Mouse (Mus musculus) heart, embryonic 12.5 days (tissue): ENCODE results near the gene Rab11fip3. TPM values are rescaled to one million over a fixed set of nuclear protein-coding genes. Genes with fewer than 3 reads are reported as not detected.

Experiments
- ATAC-seq: fragments of 200-750 bp; cut with Nextera tagmentation; 2 replicates; pipeline ENCODE4 v1.8.0; 2017; ENCODE audit warnings: moderate TSS enrichment, moderate library complexity; ENCODE audit not compliant: insufficient number of reproducible peaks, low FRiP score
- H3K27ac ChIP-seq: fragments of 300-500 bp; sonication (generic); 2 replicates; pipeline ENCODE4 v1.5.1; 2016; ENCODE audit warnings: mild to moderate bottlenecking, moderate library complexity; ENCODE audit not compliant: poor library complexity, severe bottlenecking
- H3K27me3 ChIP-seq: fragments of 300-500 bp; sonication (generic); replicated peaks from 2 replicates; pipeline ENCODE4 v1.6.1; 2016; ENCODE audit warnings: mild to moderate bottlenecking, moderate library complexity
- H3K36me3 ChIP-seq: fragments of 300-500 bp; sonication (generic); 2 replicates; pipeline ENCODE4 v1.6.1; 2016; ENCODE audit warnings: mild to moderate bottlenecking, moderate library complexity
- H3K4me1 ChIP-seq: fragments of 300-500 bp; sonication (generic); replicated peaks from 2 replicates; pipeline ENCODE4 v1.6.1; 2016; ENCODE audit warnings: mild to moderate bottlenecking
- H3K4me2 ChIP-seq: fragments of 300-500 bp; sonication (generic); 2 replicates; pipeline ENCODE4 v1.6.1; 2016; ENCODE audit warnings: mild to moderate bottlenecking, moderate library complexity
- H3K4me3 ChIP-seq: fragments of 300-500 bp; sonication (generic); 2 replicates; pipeline ENCODE4 v1.5.1; 2016; ENCODE audit warnings: mild to moderate bottlenecking
- H3K9ac ChIP-seq: fragments of 300-500 bp; sonication (generic); 2 replicates; pipeline ENCODE4 v1.6.1; 2016; ENCODE audit warnings: mild to moderate bottlenecking, moderate library complexity
- H3K9me3 ChIP-seq: fragments of 300-500 bp; sonication (generic); replicated peaks from 2 replicates; pipeline ENCODE4 v1.6.1; 2016; ENCODE audit warnings: mild to moderate bottlenecking, moderate library complexity
- WGBS: fragments of 180-500 bp; shearing (Covaris S2); methylation state at CpG from one replicate; pipeline ENCODE4 v1.1.7; 2016; 5-methylcytosine and 5-hydroxymethylcytosine counted together
- polyA plus RNA-seq: library from polyadenylated mRNA; unstranded; fragments of >200 nt; fragmentation: Nextera tagmentation; extraction: Ambion mirVana; gene quantifications from 2 replicates; pipeline ENCODE4 v1.2.1, GENCODE M21; 2016

The Rab11fip3 gene
- polyA plus RNA-seq, 1 experiment from 2014 or later, result 15.5 TPM

GRCm38 (mm10) chr17:25951803-25952623 is 117.3 kb downstream of the Rab11fip3 start, which contains the start of gene A930017K11Rik:
Gene A930017K11Rik, minus strand, starts transcription at chr17:25952565.
- H3K36me3 ChIP-seq, result no peaks in the 10 kb centered on the region
- H3K9ac ChIP-seq, result peak within 1 kb of the TSS; percentile 54
- H3K27ac ChIP-seq, result no peak within 1 kb of the TSS
- H3K27me3 ChIP-seq, result peaks cover 48% of the 10 kb centered on the region
- peak within 1 kb of the TSS; percentile 54 for H3K4me3 ChIP-seq
- H3K4me1 ChIP-seq, result peaks cover 19% of the 10 kb centered on the region
- 0 out of 2 replicates have a peak, but pooled peaks have one; percentile 27 for ATAC-seq
- under 1% methylated on average over 58 of the region's 58 CpGs for WGBS
- peak within 1 kb of the TSS; percentile 92 for H3K4me2 ChIP-seq
- no peaks in the 10 kb centered on the region for H3K9me3 ChIP-seq

DNA sequence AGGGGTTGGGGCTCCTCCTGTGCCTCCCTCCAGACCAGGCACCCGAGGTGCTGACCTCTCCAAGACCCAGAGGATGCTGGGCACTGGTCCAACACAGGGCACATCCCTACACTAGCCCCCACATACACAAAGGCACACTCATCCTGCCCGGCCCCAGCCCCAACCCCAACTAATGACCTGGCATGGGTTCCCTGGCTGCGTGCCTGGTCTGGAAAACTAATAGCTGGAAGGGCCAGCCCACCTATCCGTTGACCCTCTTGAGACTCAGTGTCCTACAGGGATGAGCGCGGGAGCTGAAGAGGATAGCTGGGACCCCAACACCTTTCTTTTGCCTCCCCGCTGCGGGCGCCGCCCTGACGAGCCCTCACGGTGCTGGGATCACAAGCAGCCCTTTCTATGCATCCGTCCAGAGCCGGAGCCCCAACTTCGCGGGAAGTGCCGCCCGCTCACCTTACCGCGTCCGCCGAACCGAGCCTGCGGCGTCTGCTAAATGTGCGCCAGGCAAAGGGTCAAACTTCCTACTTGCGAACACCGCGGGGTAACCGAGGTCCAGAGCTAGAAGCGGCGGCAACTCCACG is 118.0 kb downstream of the Rab11fip3 start:
- Histone ChIP-seq H3K4me1 (peaks cover 19% of the 10 kb centered on the region), H3K9me3 (no peaks in the 10 kb centered on the region), H3K27ac (no peak overlapping the region), H3K4me3 (peak overlapping the region; percentile 54), H3K36me3 (no peaks in the 10 kb centered on the region), H3K4me2 (peak overlapping the region; percentile 92), H3K9ac (peak overlapping the region; percentile 54), H3K27me3 (peaks cover 53% of the 10 kb centered on the region)
- ATAC-seq, result no peak
- under 1% methylated on average over 33 of the region's 33 CpGs for WGBS

DNA sequence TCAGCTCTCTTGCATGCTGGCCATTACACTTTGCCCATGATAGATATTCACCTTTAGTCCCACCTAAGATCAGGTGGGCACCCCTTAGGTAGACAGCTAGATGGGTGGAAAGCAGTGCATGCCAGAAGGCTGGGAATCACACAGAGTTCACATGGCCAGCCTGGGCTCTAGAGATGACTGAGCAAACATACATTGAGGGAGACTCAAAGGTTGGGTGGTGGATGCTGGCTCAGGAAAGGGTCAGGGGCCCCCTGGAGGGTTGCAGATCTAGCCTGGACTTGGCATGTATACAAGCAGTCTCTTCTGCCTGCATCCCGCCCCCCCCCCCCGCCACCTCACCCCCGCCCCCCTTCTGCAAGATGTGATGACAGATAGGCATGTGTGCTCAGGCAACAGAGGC is 118.6 kb downstream of the Rab11fip3 start:
- 18% methylated on average over 2 of the region's 3 CpGs for WGBS
- Histone ChIP-seq H3K9me3 (no peaks in the 10 kb centered on the region), H3K9ac (no peak overlapping the region), H3K4me3 (peak overlapping the region; percentile 54; the same call in 1 of the 2 replicates), H3K36me3 (no peaks in the 10 kb centered on the region), H3K27me3 (peaks cover 50% of the 10 kb centered on the region), H3K4me2 (peak overlapping the region; percentile 92), H3K4me1 (peaks cover 19% of the 10 kb centered on the region), H3K27ac (no peak overlapping the region)
- ATAC-seq, result no peak

- Histone ChIP-seq H3K9me3 (no peaks in the 10 kb centered on the region), H3K4me3 (no peak overlapping the region), H3K27ac (no peak overlapping the region), H3K4me1 (peaks cover 19% of the 10 kb centered on the region), H3K27me3 (peaks cover 50% of the 10 kb centered on the region), H3K9ac (no peak overlapping the region), H3K4me2 (no peak overlapping the region), H3K36me3 (no peaks in the 10 kb centered on the region)
- ATAC-seq, result no peak
- WGBS, result 74% methylated on average over 5 of the region's 5 CpGs
Measured at GRCm38 (mm10) chr17:25949981-25950380, 119.4 kb downstream of the Rab11fip3 start.

DNA sequence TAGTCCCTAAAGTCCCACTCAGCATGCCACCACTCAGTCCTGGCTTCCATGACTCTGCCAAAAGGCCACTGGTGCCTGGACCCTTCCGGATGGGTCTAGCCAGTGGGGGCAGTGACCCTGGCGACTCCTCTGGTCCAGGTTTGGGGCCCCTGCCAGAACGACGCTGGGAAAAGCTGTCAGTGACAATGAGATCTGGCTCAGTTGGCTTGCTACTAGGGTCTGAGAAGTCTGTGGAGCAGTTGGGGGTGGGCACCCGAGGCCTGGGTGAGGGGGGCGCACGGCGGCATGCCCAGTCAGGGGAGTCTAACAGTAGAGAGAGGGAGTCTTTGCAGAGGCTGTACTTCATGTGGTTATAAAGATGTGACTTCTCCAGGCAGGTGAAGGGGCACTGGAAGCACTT is 121.3 kb downstream of the Rab11fip3 start:
- 76% methylated on average over 8 of the region's 8 CpGs for WGBS
- H3K27me3 ChIP-seq, result peaks cover 40% of the 10 kb centered on the region
- no peak overlapping the region for H3K27ac ChIP-seq
- peaks cover 19% of the 10 kb centered on the region for H3K4me1 ChIP-seq
- H3K9me3 ChIP-seq, result no peaks in the 10 kb centered on the region
- no peak overlapping the region for H3K4me3 ChIP-seq
- ATAC-seq, result no peak
- H3K36me3 ChIP-seq, result no peaks in the 10 kb centered on the region
- no peak overlapping the region for H3K4me2 ChIP-seq
- no peak overlapping the region for H3K9ac ChIP-seq

DNA sequence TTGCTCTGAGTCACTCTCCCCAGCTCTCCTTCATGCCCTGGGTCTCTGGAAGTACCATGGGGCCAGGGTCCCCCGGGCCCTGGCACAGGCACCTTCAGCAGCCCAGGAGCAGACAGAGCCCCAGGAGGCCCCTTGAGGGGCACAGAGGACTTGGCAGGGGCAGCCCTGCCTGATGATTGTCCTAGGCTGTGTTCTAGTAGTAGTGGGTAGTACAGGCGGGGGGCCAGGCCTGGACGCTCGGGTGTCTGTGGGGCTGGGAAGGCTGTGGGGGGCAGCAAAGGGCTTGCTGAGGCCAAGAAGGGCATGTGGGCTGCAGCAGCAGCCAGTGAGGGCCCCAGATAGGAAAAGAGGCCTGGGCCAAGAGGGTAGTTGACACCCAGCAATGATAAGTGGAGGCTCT is 121.8 kb downstream of the Rab11fip3 start:
- Histone ChIP-seq H3K27ac (no peak overlapping the region), H3K9me3 (no peaks in the 10 kb centered on the region), H3K27me3 (peaks cover 35% of the 10 kb centered on the region), H3K4me3 (no peak overlapping the region), H3K4me2 (no peak overlapping the region), H3K36me3 (no peaks in the 10 kb centered on the region), H3K9ac (peak overlapping the region; percentile 15; the same call in 1 of the 2 replicates), H3K4me1 (peaks cover 19% of the 10 kb centered on the region)
- WGBS, result 72% methylated on average over 4 of the region's 4 CpGs
- ATAC-seq, result no peak

GRCm38 (mm10) chr17:25946891-25947290 is 122.5 kb downstream of the Rab11fip3 start:
- no peak overlapping the region for H3K9ac ChIP-seq
- H3K4me2 ChIP-seq, result no peak overlapping the region
- no peak for ATAC-seq
- H3K27ac ChIP-seq, result no peak overlapping the region
- 78% methylated on average over 8 of the region's 8 CpGs for WGBS
- H3K4me1 ChIP-seq, result peaks cover 14% of the 10 kb centered on the region
- H3K4me3 ChIP-seq, result no peak overlapping the region
- no peaks in the 10 kb centered on the region for H3K36me3 ChIP-seq
- H3K9me3 ChIP-seq, result no peaks in the 10 kb centered on the region
- H3K27me3 ChIP-seq, result peaks cover 28% of the 10 kb centered on the region

DNA sequence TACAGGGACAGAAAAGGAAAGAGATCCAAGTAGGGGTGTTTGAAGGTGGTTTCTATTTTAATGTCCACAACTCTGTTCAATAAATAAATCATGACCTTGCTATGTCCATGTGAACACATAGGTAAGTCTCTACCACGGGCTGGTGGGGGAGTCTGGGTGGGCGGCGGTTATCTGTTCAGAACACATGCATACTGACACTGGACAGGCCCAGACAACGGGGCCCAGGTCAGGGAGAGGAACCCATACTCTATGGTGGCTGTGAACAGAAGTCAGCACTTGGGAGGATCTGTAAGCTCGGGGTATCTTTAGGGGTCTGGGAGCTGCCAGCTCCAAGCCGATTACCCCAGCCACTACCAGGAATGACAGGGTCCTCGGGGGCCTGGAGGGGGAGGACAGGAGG is 123.0 kb downstream of the Rab11fip3 start:
- no peaks in the 10 kb centered on the region for H3K36me3 ChIP-seq
- no peak for ATAC-seq
- H3K4me3 ChIP-seq, result no peak overlapping the region
- H3K27ac ChIP-seq, result no peak overlapping the region
- no peaks in the 10 kb centered on the region for H3K9me3 ChIP-seq
- WGBS, result 69% methylated on average over 7 of the region's 7 CpGs
- H3K4me2 ChIP-seq, result no peak overlapping the region
- H3K9ac ChIP-seq, result no peak overlapping the region
- peaks cover 23% of the 10 kb centered on the region for H3K27me3 ChIP-seq
- peaks cover 11% of the 10 kb centered on the region for H3K4me1 ChIP-seq

GRCm38 (mm10) chr17:25945517-25946155 is 123.7 kb downstream of the Rab11fip3 start:
- Histone ChIP-seq H3K4me3 (no peak overlapping the region), H3K27ac (no peak overlapping the region), H3K9ac (no peak overlapping the region), H3K9me3 (no peaks in the 10 kb centered on the region), H3K4me1 (peaks cover 9% of the 10 kb centered on the region), H3K4me2 (no peak overlapping the region), H3K36me3 (no peaks in the 10 kb centered on the region), H3K27me3 (peaks cover 16% of the 10 kb centered on the region)
- ATAC-seq, result no peak
- WGBS, result 62% methylated on average over 9 of the region's 9 CpGs

DNA sequence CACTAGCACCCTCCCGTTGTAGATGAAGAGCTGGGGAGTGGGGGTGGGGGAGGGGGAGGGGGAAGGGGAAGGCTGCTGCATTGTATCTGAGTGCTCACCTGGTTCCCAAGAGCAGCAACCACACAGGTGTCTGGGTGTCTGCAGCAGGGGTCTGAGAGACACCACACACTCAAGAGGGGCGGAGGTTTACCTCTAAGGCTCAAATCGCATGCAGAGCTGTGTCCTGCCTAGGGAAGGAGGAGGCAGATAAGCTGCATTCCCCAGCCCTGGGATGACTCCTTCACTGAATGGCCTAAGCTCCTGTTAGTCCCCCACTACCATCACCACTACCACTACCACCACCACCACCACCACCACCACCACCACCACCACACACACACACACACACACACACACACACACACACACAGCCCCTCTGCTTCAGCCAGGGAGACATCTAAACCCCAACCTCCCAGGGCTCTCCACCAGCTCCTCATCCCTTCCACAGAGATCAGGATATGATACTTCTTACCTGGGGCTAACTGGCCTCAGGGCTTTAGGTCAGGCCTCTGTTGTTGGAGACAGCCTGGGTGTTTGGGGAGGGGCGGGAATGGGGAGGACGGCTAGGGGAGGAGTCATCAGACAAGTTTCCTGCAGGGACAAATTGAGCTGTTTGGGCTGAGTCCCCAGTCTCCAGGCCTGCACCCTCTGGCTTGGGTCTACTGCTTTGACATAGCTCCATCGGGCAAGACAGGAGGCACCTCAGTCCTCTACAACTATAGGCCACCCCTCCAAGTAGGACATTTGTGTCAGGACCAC is 124.8 kb downstream of the Rab11fip3 start, which contains the start of the genes Pigq and Nhlrc4:
Gene Pigq (minus strand): TSS at position 571 of the 798 bp plus-strand sequence.
Gene Nhlrc4 (minus strand): TSS at position 596 of the 798 bp plus-strand sequence.
- Histone ChIP-seq H3K27me3 (peaks cover 5% of the 10 kb centered on the region), H3K36me3 (no peaks in the 10 kb centered on the region), H3K27ac (peak within 1 kb of the TSS; percentile 47; the same call in 1 of the 2 replicates), H3K4me1 (peaks cover 15% of the 10 kb centered on the region), H3K4me2 (peak within 1 kb of the TSS; percentile 33; the same call in 1 of the 2 replicates), H3K4me3 (no peak within 1 kb of the TSS), H3K9me3 (no peaks in the 10 kb centered on the region), H3K9ac (peak within 1 kb of the TSS; percentile 6; the same call in 1 of the 2 replicates)
- 38% methylated on average over 6 of the region's 6 CpGs for WGBS
- 0 out of 2 replicates have a peak, but pooled peaks have one; percentile 27 for ATAC-seq
